Mouse (Mus musculus) heart, adult 11 months (tissue): Measurements from ENCODE around the gene Tgm7.

ENCODE experiments used
- DNase-seq: peaks from one replicate; pipeline ENCODE4 v3.0.0; 2022

Tgm7 gene

GRCm38 (mm10) chr2:121071871-121072270 is 37.7 kb downstream of the Tgm7 start:
- peak; percentile 54 for DNase-seq

GRCm38 (mm10) chr2:121069506-121069905 is 40.1 kb downstream of the Tgm7 start:
- peak; percentile 74 for DNase-seq

- DNase-seq = peak; percentile 28
Measured at GRCm38 (mm10) chr2:121067116-121067515, 42.5 kb downstream of the Tgm7 start.

- no peak for DNase-seq
Measured at GRCm38 (mm10) chr2:121061315-121061714, 48.3 kb downstream of the Tgm7 start.

- DNase-seq = peak; percentile 39
Measured at GRCm38 (mm10) chr2:121057997-121058396, 51.6 kb downstream of the Tgm7 start.

GRCm38 (mm10) chr2:121055915-121056314 is 53.7 kb downstream of the Tgm7 start:
- no peak for DNase-seq

GRCm38 (mm10) chr2:121054060-121054459 is 55.5 kb downstream of the Tgm7 start:
- DNase-seq = peak; percentile 89

GRCm38 (mm10) chr2:121052176-121052575 is 57.4 kb downstream of the Tgm7 start:
- peak; percentile 80 for DNase-seq

- peak; percentile 55 for DNase-seq
Measured at GRCm38 (mm10) chr2:121045653-121046052, 63.9 kb downstream of the Tgm7 start.
